Mouse (Mus musculus): ENCODE results near the gene Lce1l. TPM values are rescaled to one million over a fixed set of nuclear protein-coding genes. Genes with fewer than 3 reads are reported as not detected.

Lce1l gene
- not detected in 2 replicates for polyA plus RNA-seq (2012)

DNA sequence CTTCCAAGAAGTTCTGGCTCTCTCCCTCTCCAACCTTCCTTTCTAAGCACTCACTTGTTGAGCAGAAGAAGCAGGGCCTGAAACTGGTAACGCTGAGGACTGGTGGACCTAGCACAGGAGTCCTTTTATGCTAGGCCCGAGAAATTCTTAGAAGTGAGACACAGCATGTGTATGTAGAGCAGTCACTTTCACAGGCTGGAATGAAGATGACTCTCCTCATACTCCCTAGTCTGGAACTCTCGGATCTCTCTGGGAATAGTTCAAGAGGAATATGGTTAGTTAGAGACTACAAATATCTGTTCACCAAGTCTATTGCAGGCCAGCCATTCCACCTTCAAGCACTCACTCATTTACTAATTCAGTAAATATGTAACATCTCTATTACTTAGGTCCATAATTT, at the start of gene Lce1l:
Lce1l (minus strand) TSS at position 101 of the 400 bp plus-strand sequence.
- no peak for TF ChIP-seq GATA1 (IDR thresholded peaks at IDR 0.05; ENCODE audit: low read length)

DNA sequence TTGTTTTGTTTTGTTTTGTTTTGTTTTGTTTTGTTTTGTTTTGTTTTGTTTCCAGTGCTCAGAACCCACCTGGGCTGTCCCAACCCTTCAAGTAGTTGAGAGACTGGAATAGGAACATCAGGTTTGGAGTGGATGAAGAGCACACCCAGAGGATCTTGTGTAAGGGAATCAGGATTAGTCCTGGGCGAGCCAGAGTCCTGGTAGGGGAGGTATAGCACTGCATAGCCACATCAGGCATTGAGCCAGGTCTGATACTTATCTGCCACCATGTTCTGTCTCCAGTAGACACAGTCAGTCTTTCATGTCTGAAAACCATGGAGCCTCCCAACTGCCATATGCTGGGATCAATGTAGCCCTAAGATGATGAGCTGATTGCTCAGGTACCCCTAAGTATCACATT, 43.4 kb upstream of the Lce1l start:
- TF ChIP-seq GATA1 (IDR thresholded peaks at IDR 0.05; ENCODE audit: low read length) = no peak

DNA sequence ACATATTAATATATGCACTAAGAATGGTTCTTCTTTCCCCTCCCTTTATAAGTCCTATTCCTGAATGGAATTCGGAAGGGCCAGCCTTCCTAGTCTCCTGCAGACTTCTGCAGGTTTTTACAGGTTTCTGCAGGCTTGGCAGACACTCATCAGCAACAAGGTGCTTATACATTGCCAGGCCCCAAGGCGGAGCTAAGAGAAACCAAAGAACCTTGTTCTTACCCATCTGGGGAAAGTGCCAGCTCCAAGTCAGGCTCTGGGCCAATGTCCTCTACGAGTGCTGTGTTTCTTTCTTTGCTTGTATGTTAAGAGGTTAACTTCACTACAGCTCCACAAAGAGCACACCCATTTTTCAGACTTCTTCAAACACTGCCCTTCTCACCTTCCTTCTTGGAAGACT, 43.0 kb upstream of the Lce1l start:
- TF ChIP-seq GATA1 (IDR thresholded peaks at IDR 0.05; ENCODE audit: low read length) = no peak

DNA sequence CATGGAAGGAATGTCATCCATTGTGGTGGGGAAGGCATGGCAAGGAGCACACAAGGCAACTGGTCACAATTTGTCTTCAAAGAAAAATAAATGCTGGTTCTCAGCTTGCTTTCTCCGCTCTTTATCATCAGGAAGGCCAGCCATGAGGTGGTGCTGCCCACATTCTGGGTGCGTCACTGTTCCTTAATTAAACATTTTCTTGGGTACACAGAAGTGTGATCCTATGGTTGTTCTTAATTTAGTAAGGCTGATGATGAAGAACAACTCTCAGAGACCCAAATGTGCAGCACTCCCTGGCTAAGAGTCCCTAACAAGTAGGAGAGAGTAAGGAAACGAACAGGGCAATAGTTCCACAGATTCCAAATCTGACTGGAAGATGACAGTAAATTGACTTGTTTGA, 23.1 kb upstream of the Lce1l start:
- TF ChIP-seq GATA1 (IDR thresholded peaks at IDR 0.05; ENCODE audit: low read length) = no peak

DNA sequence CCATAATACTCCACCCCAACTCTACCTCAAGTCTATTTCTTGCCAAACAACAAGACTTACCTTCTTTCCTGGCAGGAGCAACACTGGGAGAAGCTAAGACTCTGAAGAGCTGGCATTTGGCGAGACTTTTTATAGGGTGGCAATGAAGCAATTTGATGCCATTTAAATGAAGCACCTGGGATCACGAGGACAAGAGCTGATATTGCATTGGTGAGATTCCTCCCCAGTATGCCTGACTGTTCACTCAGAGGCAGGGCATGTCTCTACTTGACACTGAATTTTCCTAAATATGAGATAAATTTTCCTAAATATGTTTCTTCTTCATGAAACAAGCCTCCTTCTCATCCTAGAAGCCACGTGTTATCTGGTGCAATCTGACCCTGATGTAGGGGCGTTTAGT, 19.0 kb upstream of the Lce1l start, which contains the start of gene 2310050C09Rik:
2310050C09Rik (minus strand) TSS at position 101 of the 400 bp plus-strand sequence.
- TF ChIP-seq GATA1 (IDR thresholded peaks at IDR 0.05; ENCODE audit: low read length) = no peak

DNA sequence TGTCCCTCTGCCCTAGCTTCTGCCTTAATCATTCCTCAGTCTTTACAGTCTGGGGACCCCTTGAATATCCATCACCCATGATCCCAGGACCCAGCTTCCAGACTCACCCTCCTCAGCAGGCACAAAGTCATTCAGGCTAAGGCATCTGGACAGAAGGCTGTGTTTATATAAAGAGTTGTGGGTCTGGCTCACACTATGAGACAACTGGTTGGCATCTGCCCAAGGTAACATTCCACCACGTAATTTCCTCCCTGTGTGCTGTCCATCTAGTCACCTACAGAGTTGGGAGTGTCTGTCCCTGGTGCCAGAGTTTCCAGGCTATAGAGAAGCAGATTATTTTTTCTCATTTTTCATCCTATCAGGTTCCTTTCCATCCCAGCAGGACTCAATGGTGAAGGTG, 24.0 kb downstream of the Lce1l start, which contains the start of gene Kprp:
Kprp (minus strand) TSS at position 140 of the 400 bp plus-strand sequence.
- no peak for TF ChIP-seq GATA1 (IDR thresholded peaks at IDR 0.05; ENCODE audit: low read length)

DNA sequence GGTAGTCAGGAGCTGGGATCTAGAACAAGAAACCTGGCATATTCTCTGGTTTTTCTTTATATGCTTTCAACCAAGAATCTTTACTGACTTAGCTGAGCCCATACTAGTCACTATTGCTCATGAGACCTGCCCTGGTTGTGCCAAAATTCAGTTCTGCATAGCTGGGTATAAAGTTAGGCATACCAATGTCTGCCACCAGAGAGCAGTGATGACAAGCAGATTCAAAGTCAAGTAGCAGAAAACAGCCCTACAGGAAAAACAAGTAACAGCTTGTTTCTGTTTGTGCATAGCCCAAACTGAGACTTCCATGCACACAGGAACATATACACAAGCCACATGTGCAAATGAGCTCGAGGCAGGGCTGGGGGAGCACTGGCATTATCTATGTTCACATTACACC, 25.3 kb downstream of the Lce1l start:
- TF ChIP-seq GATA1 (IDR thresholded peaks at IDR 0.05; ENCODE audit: low read length) = no peak

DNA sequence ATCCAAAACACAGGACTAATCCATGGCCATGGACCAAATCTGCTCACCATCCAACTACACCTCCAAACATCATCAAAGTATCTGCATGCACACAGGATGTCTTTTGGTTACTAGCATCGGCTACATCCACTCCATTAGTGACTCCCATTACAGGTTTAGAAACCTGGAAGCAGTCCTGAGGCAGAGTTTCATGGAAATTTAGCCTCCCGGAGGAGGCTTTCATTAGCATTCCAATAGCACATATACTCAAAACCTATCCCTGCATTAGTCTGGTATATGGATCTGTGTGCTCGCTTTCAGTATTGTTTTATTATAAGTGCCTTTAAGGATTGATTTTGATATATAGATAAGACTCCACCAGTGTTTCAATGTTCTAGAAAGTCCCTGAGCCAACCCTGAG, 35.5 kb downstream of the Lce1l start:
- TF ChIP-seq GATA1 (IDR thresholded peaks at IDR 0.05; ENCODE audit: low read length) = no peak

DNA sequence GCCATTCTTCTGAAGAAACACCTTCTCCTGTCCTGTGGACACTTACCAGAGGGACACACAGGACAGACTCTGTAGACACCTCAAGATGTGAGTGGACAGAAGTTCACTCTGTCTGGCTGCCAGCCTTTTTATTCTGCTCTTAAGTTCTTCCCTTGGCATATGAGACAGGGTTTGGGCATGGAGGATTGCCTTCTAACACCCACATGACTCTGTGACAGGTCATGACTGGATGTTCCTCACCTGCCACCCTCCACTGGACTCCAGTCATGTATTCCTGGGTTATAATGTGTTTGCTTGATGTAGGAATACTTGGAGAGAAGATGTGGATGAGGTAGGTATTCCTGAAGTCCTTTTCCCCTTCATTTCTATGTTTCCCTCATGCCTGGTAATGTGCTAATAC, 43.3 kb downstream of the Lce1l start, which contains the start of gene Lce1k:
Lce1k (minus strand) TSS at position 101 of the 400 bp plus-strand sequence.
- TF ChIP-seq GATA1 (IDR thresholded peaks at IDR 0.05; ENCODE audit: low read length) = no peak

Other genes with a start within 250 kb of the Lce1l start
- gene 2210017I01Rik, start 243.8 kb downstream of the Lce1l start, polyA plus RNA-seq (2012) = not detected in 2 replicates
- not detected in 2 replicates for gene Lce6a, start 229.6 kb downstream of the Lce1l start, polyA plus RNA-seq (2012)
- gene Lce1a1, start 203.0 kb downstream of the Lce1l start, polyA plus RNA-seq (2012) = not detected in 2 replicates
- not detected in 2 replicates for gene Lce1b, start 194.4 kb downstream of the Lce1l start, polyA plus RNA-seq (2012)
- not detected in 2 replicates for gene Lce1a2, start 181.0 kb downstream of the Lce1l start, polyA plus RNA-seq (2012)
- not detected in 2 replicates for gene Lce1c, start 172.0 kb downstream of the Lce1l start, polyA plus RNA-seq (2012)
- not detected in 2 replicates for gene Lce1d, start 164.1 kb downstream of the Lce1l start, polyA plus RNA-seq (2012)
- gene Lce1e, start 142.2 kb downstream of the Lce1l start, polyA plus RNA-seq (2012) = not detected in 2 replicates
- not detected in 2 replicates for gene Lce1f, start 130.9 kb downstream of the Lce1l start, polyA plus RNA-seq (2012)
- gene Gm38119, start 112.2 kb downstream of the Lce1l start, polyA plus RNA-seq (2012) = not detected in 2 replicates
- gene Lce1g, start 98.9 kb downstream of the Lce1l start, polyA plus RNA-seq (2012) = not detected in 2 replicates
- not detected in 2 replicates for gene Lce1h, start 86.2 kb downstream of the Lce1l start, polyA plus RNA-seq (2012)
- gene Lce1i, start 72.4 kb downstream of the Lce1l start, polyA plus RNA-seq (2012) = not detected in 2 replicates
- not detected in 2 replicates for gene Lce1j, start 60.8 kb downstream of the Lce1l start, polyA plus RNA-seq (2012)
- not detected in 2 replicates for gene Lce1k, start 43.4 kb downstream of the Lce1l start, polyA plus RNA-seq (2012)
- not detected in 2 replicates for gene Kprp, start 24.0 kb downstream of the Lce1l start, polyA plus RNA-seq (2012)
- gene 2310050C09Rik, start 18.9 kb upstream of the Lce1l start, polyA plus RNA-seq (2012) = not detected in 2 replicates
- gene Lce3a, start 74.9 kb upstream of the Lce1l start, polyA plus RNA-seq (2012) = not detected in 2 replicates
- not detected in 2 replicates for gene Lce3b, start 81.7 kb upstream of the Lce1l start, polyA plus RNA-seq (2012)
- not detected in 2 replicates for gene Lce3c, start 93.2 kb upstream of the Lce1l start, polyA plus RNA-seq (2012)
- not detected in 2 replicates for gene Lce3d, start 106.1 kb upstream of the Lce1l start, polyA plus RNA-seq (2012)
- not detected in 2 replicates for gene Lce3e, start 115.8 kb upstream of the Lce1l start, polyA plus RNA-seq (2012)
- not detected in 2 replicates for gene Lce3f, start 140.9 kb upstream of the Lce1l start, polyA plus RNA-seq (2012)
- gene Crct1, start 164.4 kb upstream of the Lce1l start, polyA plus RNA-seq (2012) = not detected in 2 replicates
- not detected in 2 replicates for gene Lce1m, start 167.8 kb upstream of the Lce1l start, polyA plus RNA-seq (2012)
- gene Gm4858, start 217.5 kb upstream of the Lce1l start, polyA plus RNA-seq (2012) = not detected in 2 replicates